Mouse (Mus musculus): Measurements from ENCODE around the gene Smdt1.

The Smdt1 gene

DNA sequence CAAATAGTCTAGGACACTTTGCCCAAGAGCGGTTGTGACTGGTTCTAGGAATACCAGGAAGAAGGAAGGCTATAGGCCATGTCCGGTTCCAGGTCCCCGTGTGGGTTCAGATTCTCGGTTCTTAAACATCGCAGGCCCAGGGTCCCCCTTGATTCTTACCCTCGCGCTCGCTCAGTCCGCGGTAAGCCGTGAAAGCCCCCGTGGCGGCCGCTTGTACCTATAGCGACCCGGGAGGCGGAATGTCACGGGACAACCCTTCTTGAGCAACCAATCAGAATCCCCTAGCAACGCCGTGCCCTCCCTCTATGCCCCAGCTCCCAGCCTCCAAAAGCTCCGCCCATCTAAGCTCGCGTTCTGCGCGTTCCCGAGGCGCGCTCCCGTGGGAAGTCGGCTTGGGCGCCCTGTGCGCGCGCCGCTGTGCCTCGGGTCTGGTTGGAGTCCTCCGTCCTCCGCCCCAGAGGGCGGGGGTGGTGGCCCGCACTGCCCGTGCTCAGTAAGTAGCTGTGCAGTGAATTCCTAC lies at the start of gene Smdt1, which contains the start of the genes Naga and Pheta2:
TSS of gene Smdt1 (plus strand) at position 367 of the 520 bp plus-strand sequence.
TSS of gene Naga (minus strand) at position 333 of the 520 bp plus-strand sequence.
TSS of gene Pheta2 (plus strand) at position 350 of the 520 bp plus-strand sequence.
- in situ Hi-C loops (cut with MboI; ENCODE audit: low pct_unique_long_range_greater_than_20kb in 1 of 2, low sequenced_read_pairs in 2 of 2, unreplicated experiment in 1 of 2) = no loop called here

DNA sequence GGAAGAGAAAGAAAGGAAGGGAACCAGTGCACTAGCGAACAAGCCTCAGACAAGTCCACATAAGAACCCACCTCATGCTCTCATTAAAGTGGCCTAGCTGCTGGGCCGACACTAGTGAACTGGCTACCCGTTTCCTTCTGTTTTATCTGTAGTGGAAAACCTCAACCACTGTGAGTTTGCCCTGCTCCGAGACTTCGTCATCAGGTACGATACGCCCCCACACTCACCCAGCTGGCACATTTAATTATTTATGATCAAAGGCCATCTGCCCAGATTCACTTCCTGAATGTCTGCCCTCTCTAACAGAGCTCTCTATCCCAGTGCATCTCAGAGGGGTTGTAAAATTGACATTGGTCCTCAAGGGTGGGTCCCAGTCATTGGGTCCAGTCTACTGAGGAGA lies 48.5 kb upstream of the Smdt1 start:
- in situ Hi-C loops (cut with MboI; ENCODE audit: low pct_unique_long_range_greater_than_20kb in 1 of 2, low sequenced_read_pairs in 2 of 2, unreplicated experiment in 1 of 2) = loop anchor here in 1 of 2 experiments (25.0 kb wide), 1 partner anchor 772 kb away; no protein-coding TSS in a partner anchor

DNA sequence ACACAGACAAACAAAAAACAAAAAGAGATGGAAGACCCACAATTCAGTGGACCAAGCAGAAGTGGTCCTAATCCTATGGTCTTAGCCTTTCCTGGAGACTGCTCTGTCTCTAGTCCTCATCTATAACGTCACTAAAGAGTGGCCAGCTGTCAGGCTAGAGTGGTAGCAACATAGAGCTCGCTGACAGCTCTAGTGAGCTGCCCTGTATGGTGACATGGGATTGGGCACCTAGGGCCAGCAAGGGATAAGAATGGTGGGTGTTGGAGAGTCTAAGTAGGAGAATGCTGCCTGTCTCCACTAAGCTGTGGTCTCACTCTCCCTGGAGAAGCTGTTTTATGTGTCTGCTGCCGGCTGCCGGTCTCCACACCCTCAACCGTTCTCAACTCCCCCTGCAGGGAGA lies 45.9 kb upstream of the Smdt1 start:
- in situ Hi-C loops (cut with MboI; ENCODE audit: low pct_unique_long_range_greater_than_20kb in 1 of 2, low sequenced_read_pairs in 2 of 2, unreplicated experiment in 1 of 2) = loop anchor here in 1 of 2 experiments (25.0 kb wide), 1 partner anchor 769 kb away; no protein-coding TSS in a partner anchor

DNA sequence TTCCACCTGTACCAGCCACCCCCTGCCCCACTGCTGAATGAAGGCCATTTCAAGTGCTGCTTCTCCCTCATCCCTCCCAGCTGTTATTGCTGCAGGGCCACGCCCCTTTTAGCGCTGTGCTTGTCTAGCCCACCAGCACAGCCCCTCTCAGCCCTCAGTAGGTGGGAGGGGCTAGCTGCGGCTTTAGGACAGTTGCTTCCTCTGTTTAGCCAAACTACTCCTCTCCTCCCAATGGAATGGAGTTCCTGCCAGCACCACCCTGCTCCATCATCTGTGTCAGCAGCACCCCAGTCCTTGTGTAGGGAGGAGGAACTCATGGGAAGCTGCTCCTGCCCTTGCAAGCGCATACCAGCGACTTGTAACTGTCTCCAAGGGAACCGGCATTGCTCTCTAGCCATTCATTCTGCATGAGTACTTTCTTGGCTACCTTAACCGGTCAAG lies 45.5 kb upstream of the Smdt1 start:
- in situ Hi-C loops (cut with MboI; ENCODE audit: low pct_unique_long_range_greater_than_20kb in 1 of 2, low sequenced_read_pairs in 2 of 2, unreplicated experiment in 1 of 2) = loop anchor here in 1 of 2 experiments (25.0 kb wide), 1 partner anchor 769 kb away; no protein-coding TSS in a partner anchor

DNA sequence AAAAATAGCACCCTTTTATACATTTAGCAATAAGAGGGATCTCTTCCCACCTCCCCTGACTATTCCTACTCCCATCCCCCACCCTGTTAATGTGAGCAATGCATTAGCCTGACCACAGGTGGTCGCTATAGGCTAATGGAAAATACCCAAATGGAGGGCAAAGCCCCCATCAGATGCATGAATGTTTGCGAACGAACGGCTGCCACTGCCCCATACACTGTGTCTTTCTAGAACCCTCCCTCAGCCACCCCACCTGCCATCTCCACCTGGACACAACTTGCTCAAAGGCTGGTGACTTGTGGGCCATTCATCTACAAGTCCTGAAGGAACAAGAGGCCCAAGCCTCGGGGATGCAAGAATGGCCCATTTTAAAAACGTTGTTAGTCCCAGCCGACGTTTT lies 44.7 kb upstream of the Smdt1 start:
- in situ Hi-C loops (cut with MboI; ENCODE audit: low pct_unique_long_range_greater_than_20kb in 1 of 2, low sequenced_read_pairs in 2 of 2, unreplicated experiment in 1 of 2) = loop anchor here in 1 of 2 experiments (25.0 kb wide), 1 partner anchor 768 kb away; no protein-coding TSS in a partner anchor

DNA sequence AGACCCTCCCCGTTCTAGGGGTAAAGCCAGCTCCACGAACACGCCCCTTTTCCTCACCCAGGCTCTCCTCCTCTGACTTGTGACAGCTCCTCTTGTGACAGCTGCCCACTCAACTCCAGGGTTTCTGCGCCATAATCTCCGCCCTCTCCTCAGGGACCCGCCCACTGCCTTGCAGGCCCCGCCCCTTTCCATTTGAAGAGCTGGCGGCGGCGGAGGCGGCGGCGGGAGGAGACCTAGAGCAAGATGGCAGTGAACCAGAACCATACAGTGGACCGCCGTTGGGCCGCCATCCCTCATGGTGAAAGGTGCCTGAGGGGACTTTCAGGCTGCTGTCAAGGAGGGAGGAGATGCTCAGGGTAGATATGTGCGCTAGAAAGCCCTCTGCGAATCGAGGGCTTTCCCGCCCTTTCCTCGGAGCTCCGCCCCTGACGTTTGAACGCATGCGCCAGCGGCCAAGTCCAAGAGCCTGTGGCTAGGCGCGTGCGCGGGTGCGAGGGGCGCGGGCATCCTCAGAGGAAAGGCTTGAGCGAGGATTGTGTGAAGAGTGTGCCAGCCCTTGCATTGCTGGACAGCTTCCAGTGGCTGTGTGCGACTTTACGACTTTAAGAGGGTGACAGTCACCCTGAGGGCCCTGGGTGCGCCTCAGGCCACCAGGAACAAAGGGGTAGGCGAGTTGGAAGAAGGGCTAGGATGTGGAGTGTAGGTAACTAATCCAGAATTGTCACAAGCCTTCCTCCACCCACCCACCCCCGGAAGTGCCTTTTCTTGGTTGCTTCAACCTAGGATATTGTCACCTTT lies 39.8 kb upstream of the Smdt1 start, which contains the start of gene Wbp2nl:
TSS of gene Wbp2nl (plus strand) at position 191 of the 798 bp plus-strand sequence.
- in situ Hi-C loops (cut with MboI; ENCODE audit: low pct_unique_long_range_greater_than_20kb in 1 of 2, low sequenced_read_pairs in 2 of 2, unreplicated experiment in 1 of 2) = loop anchor here in 1 of 2 experiments (25.0 kb wide), 1 partner anchor 763 kb away; no protein-coding TSS in a partner anchor

DNA sequence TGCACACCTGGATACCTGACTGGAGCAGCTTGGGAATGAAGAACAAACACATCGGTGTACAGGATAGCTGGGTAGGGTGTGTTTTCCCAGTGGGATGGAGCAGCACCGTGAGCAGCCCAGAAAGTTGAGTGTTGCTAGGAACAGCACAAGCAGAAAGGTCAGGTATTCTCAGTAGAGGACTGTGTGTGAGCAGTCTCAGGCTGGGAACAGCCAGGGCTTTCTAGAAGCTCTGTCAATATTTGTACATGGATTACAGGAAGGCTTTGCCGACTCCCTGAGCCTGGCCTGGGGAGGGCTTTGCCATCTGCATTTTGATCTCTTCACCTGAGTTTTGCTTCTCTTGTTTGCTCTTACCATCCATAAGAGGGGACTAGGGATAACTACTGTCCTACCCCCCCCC lies 31.7 kb upstream of the Smdt1 start:
- in situ Hi-C loops (cut with MboI; ENCODE audit: low pct_unique_long_range_greater_than_20kb in 1 of 2, low sequenced_read_pairs in 2 of 2, unreplicated experiment in 1 of 2) = no loop called here

DNA sequence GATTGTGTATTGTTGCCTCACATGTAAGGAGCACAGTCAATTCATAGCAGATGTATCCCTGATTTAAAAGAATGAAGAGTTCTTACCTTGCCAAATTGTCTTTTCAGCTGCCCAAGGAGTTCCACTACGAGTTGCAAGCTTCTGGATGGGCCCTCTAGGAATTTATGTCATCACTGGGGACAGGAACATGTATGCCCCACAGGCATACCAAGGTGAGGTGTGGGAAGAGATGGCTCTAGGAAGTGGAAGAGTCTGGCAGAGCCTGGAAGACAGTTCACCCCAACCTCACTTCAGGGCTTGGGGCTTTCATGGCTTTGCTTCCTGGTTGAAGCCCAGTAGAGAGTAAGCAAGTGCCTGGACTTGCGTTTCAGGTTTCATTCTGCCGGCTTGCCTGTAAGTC lies 30.3 kb upstream of the Smdt1 start:
- in situ Hi-C loops (cut with MboI; ENCODE audit: low pct_unique_long_range_greater_than_20kb in 1 of 2, low sequenced_read_pairs in 2 of 2, unreplicated experiment in 1 of 2) = no loop called here

DNA sequence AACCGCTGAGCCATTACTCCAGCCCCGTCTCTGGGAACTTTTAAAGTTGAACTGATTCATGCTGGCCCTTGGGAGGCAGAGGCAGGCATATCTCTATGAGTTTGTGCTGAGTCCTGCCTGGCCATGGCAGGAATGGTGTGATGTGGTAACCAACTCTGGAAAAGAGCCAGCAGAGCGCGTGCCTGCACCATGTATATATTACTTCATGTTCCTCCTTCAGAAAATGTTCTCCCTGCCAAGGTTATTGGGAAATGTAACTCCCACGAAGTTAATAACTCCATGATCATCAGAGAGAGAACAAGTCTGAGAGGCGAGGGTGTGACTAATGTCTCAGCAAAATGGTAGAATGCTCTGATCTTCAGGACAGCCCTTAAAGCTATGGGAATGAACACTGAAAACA lies 20.9 kb upstream of the Smdt1 start:
- in situ Hi-C loops (cut with MboI; ENCODE audit: low pct_unique_long_range_greater_than_20kb in 1 of 2, low sequenced_read_pairs in 2 of 2, unreplicated experiment in 1 of 2) = no loop called here

DNA sequence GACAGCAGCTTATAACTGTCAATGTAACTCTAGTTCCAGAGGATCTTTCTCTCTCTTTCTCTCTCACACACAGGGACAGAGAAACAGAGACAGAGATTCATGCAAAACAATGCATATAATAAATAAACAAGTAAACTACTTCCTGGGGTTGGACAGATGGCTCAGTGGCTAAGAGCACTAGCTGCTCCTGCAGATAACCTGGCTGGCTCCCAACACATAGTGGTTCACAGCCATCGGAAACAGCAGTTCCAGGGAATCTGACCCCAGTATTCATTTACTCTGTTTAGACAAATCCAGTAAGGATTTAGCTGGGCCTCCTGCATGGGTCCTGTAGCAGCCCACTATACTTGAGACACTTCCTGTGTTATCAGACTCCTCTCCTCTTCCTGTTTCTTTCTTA lies 19.1 kb upstream of the Smdt1 start:
- in situ Hi-C loops (cut with MboI; ENCODE audit: low pct_unique_long_range_greater_than_20kb in 1 of 2, low sequenced_read_pairs in 2 of 2, unreplicated experiment in 1 of 2) = no loop called here

DNA sequence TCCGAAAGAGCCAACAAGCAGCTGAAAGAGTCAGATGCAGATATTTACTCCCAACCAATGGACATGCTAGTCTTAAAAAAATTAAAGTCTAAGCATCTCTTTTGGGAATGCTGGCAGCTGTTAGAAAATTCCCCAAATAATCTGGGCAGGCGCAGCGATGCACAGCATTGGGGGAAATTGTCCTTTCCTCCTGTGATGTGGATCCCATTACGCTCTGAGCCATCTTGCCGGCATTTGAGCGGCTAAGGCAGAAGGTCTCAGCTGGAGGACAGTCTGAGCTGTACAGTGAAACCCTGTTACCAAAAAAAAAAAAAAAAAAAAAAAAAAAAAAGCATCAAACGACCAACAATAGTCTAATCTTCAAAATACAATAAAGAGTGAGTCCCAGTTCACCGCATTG lies 16.6 kb upstream of the Smdt1 start:
- in situ Hi-C loops (cut with MboI; ENCODE audit: low pct_unique_long_range_greater_than_20kb in 1 of 2, low sequenced_read_pairs in 2 of 2, unreplicated experiment in 1 of 2) = no loop called here

DNA sequence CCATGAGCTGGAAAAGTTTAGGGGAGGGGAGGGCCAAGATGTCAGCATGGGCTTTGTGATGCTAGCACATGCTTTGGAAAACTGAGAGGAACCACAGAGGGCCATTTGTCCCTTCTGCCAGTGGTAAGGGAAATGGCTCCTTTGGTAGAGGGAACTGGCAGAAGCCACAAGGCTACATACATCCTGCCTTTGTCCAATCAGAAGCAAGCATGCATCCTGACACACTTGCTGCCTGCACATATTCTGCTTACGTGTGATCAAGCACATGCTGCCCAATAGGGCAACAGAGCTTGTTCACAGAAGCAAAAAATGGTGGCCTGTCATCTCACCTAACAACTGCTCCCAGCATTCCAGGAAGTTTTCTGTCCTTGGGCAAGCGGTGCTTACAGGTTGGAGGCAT lies 13.4 kb upstream of the Smdt1 start:
- in situ Hi-C loops (cut with MboI; ENCODE audit: low pct_unique_long_range_greater_than_20kb in 1 of 2, low sequenced_read_pairs in 2 of 2, unreplicated experiment in 1 of 2) = no loop called here

DNA sequence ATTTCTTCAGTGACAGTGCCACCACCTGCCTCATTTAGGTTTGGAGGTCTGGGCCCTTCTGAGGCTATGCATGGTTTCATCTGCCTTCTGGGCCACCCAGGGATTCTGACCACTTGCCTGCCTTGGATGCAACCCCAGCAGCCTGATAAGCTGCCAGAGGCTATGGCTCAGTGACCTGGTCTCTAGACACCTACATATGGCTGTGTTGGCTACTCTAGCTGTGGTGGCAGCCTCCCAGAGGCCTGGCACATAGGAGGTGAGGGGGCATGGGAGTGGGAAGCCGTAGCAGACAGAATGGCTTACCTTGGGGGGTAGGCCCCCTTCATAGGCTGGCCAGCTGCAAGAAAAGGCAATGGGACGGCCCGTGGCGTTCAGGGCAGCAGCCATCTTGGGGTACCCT lies 3.6 kb upstream of the Smdt1 start:
- in situ Hi-C loops (cut with MboI; ENCODE audit: low pct_unique_long_range_greater_than_20kb in 1 of 2, low sequenced_read_pairs in 2 of 2, unreplicated experiment in 1 of 2) = no loop called here

DNA sequence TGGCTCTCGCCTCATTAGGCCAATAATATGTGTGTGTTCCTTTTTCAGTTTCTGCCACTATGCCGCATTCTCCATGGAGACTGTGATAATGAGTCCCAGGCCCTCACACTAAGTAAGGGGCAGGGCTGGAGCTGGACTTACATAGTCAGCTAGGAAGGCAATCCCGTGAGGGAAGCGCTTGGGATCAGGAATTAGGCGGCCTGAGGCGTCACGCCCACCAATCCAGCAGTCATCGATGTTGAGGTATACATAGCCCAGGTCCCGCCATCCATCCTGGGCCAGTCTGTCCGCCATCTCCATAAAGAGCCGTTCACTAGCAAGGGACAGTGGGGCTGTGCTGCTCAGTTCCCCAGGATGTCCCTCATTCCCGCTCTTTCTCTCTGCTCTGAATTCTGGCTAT lies 2.1 kb upstream of the Smdt1 start:
- in situ Hi-C loops (cut with MboI; ENCODE audit: low pct_unique_long_range_greater_than_20kb in 1 of 2, low sequenced_read_pairs in 2 of 2, unreplicated experiment in 1 of 2) = no loop called here

DNA sequence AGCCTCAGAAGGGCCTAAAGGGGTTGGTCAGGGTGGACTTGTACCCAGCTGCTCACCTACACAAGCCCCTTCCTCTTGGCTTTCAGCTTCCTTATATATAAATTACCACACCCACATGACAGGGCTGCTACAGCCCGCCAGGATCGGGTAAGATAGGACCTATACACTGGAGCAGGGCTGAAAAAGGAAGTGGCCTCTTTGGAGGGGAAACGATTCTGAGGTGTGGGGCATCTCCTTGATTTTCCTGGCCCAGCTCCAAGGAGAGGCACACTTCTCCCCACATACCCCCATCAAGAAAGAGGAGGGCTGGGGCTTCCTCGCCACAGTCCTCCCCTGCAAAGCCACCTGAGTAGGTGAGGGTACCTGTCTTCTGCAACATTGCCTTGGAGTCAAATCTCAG lies 884 bp upstream of the Smdt1 start:
- in situ Hi-C loops (cut with MboI; ENCODE audit: low pct_unique_long_range_greater_than_20kb in 1 of 2, low sequenced_read_pairs in 2 of 2, unreplicated experiment in 1 of 2) = no loop called here

DNA sequence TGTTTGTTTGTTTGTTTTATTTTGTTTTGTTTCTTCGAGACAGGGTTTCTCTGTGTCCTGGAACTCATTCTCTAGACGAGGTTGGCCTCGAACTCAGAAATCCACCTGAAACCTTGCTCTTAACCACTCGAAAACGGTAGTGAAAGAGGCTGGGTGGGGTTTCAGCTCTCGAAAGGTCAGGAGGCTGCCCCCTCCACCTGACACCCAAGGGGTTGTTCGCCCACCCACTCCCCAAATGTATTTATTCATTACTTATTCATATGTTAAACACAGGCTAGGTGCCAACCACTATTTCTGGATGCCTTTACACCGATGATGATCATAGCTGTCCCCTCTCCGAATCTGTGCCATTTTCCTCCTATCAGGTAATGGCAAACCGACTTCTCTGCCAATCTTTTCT lies 391 bp downstream of the Smdt1 start:
- in situ Hi-C loops (cut with MboI; ENCODE audit: low pct_unique_long_range_greater_than_20kb in 1 of 2, low sequenced_read_pairs in 2 of 2, unreplicated experiment in 1 of 2) = no loop called here

DNA sequence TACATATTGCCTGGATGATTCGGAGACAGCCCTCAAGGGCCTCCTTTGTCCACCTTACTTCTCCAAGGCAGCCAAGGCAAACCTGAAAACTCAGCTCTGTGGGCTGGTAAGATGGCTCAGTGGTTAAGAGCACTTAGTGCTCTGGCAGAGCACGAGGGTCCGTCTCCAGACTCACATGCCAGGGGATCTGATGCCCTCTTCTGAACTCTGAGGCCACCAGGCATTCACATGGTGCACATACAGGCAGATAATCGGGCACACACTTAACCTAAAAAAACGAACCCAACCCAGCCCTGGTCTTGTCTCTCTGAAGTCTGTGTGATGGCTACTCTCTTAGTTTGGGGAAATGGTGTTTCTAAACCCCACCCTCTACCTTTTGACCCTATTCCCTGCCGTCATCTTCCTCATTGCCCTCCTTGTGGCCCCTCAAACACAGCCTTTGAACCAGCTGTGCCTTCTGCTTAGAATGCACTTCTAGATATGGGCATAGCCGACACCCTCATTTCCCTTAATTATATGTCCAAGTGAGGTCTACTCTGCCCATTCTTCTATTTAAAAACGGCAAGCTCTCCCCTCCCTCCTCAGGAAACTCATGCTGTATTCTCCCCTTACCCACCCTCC lies 985 bp downstream of the Smdt1 start:
- in situ Hi-C loops (cut with MboI; ENCODE audit: low pct_unique_long_range_greater_than_20kb in 1 of 2, low sequenced_read_pairs in 2 of 2, unreplicated experiment in 1 of 2) = no loop called here

DNA sequence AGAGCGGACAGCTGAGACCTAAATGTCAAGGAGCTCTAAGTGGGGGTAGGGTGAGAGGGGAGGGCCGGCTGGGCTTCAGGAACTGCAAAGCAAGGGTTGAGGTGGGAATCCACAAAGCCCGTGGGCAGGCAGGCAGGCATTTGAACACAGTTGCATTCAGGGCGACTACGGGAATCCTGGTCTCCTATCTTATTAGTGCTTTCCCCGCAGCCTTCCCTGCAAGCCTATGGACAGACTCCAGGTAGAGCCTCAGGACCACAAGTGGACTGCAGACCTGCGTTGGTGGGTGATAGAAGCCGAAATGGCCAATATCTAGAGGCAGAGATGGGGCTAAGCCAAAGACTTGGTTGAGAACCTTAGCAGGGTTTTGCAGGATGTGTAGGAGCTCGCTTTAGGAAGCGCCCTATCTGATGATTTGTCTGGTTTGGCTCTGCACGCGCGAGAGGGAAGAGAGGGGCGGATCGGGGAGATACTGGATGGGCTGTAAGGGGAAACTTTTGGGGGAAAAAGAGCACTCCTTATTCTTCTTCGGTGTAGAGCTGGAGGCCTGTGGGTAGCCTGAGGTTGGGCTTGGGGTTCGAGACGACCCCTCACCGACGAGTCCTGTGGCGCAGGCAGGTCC lies 1.8 kb downstream of the Smdt1 start:
- in situ Hi-C loops (cut with MboI; ENCODE audit: low pct_unique_long_range_greater_than_20kb in 1 of 2, low sequenced_read_pairs in 2 of 2, unreplicated experiment in 1 of 2) = no loop called here

DNA sequence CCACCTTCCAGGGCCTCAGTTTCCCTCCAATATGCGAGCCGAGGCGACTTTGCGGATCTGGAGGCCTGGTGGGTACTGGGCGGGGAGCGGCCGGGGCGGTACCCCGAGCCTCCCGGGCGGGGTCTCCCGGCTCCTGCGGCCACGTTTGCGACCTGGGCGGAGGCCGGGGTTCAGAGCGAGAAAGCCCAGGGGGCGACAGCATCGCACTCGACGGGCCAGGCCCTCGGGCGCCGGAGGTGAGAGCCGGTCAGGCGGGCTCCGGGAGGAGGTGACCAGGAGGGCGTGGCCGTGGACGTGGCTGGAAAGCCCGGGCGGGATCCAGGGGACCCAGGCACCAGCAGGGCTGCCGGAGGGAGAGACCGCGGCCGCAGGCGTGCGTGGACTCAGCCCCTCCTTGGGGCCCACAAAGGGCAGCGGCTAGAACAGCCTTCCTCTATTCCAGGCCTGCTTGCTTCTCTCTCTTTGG lies 2.3 kb downstream of the Smdt1 start:
- in situ Hi-C loops (cut with MboI; ENCODE audit: low pct_unique_long_range_greater_than_20kb in 1 of 2, low sequenced_read_pairs in 2 of 2, unreplicated experiment in 1 of 2) = no loop called here

Measured in mouse embryonic stem cell (cell line).